Mouse (Mus musculus) neural tube, embryonic 12.5 days (tissue): Measurements from ENCODE around the gene Bysl. TPM values are rescaled to one million over a fixed set of nuclear protein-coding genes. Genes with fewer than 3 reads are reported as not detected.
"Not testable (repeated sequence)": the region's sequence is repeated elsewhere in the genome, so short reads cannot be mapped to it uniquely, and the experiment has no call there.

Experiments used
- ATAC-seq: fragments of 200-750 bp; cut with Nextera tagmentation; 2 replicates; pipeline ENCODE4 v1.8.0; 2017; ENCODE audit warnings: low read depth, mild to moderate bottlenecking, moderate TSS enrichment, moderate library complexity; ENCODE audit not compliant: low FRiP score
- H3K27ac ChIP-seq: fragments of 300-500 bp; sonication (generic); 2 replicates; pipeline ENCODE4 v1.5.1; 2016
- H3K27me3 ChIP-seq: fragments of 300-500 bp; sonication (generic); replicated peaks from 2 replicates; pipeline ENCODE4 v1.6.1; 2016; ENCODE audit warnings: mild to moderate bottlenecking
- H3K36me3 ChIP-seq: fragments of 300-500 bp; sonication (generic); 2 replicates; pipeline ENCODE4 v1.6.1; 2016; ENCODE audit warnings: mild to moderate bottlenecking
- H3K4me1 ChIP-seq: fragments of 300-500 bp; sonication (generic); 2 replicates; pipeline ENCODE4 v1.6.1; 2016
- H3K4me2 ChIP-seq: fragments of 300-500 bp; sonication (generic); replicated peaks from 2 replicates; pipeline ENCODE4 v1.6.1; 2016; ENCODE audit warnings: mild to moderate bottlenecking
- H3K4me3 ChIP-seq: fragments of 300-500 bp; sonication (generic); 2 replicates; pipeline ENCODE4 v1.5.1; 2016
- H3K9ac ChIP-seq: fragments of 300-500 bp; sonication (generic); 2 replicates; pipeline ENCODE4 v1.6.1; 2016; ENCODE audit warnings: mild to moderate bottlenecking
- H3K9me3 ChIP-seq: fragments of 300-500 bp; sonication (generic); 2 replicates; pipeline ENCODE4 v1.6.1; 2016; ENCODE audit warnings: mild to moderate bottlenecking
- WGBS: fragments of 180-500 bp; shearing (Covaris S2); methylation state at CpG from one replicate; pipeline ENCODE4 v1.1.7; 2016; 5-methylcytosine and 5-hydroxymethylcytosine counted together
- polyA plus RNA-seq: library from polyadenylated mRNA; unstranded; fragments of >200 nt; fragmentation: Nextera tagmentation; extraction: Ambion mirVana; gene quantifications from 2 replicates; pipeline ENCODE4 v1.2.1, GENCODE M21; 2016

Gene Bysl
- polyA plus RNA-seq, 1 experiment from 2014 or later: 35.9 TPM

DNA sequence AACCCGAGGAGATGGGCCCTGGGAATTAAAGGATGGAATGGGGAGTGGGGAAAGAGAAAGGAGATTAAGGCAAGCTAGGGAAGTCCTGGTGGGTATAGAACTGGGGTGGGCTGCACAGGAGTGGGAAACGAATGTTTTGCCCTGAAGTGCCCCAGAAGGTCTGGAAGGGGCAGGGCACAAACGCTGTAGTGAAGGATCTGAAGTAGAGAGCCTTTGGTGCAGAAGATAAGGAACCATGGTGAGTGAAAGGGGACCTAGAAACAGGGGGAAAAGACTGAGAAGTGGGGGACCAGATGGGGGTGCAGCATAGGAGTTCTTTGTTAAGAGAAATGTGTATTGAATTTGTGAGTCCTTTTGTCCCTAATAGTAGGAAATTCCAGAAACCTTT lies 19.4 kb upstream of the Bysl start, which contains the start of gene Usp49:
Gene Usp49, plus strand, starts transcription at position 13 of the 388 bp plus-strand sequence.
- peaks cover 32% of the 10 kb centered on the region for H3K4me1 ChIP-seq
- H3K4me2 ChIP-seq: peak within 1 kb of the TSS; percentile 88
- no peaks in the 10 kb centered on the region for H3K27me3 ChIP-seq
- WGBS: 2% methylated on average over 3 of the region's 3 CpGs
- ATAC-seq: no peak
- peak within 1 kb of the TSS; percentile 58 for H3K4me3 ChIP-seq
- peak within 1 kb of the TSS; percentile 78 for H3K9ac ChIP-seq
- peaks cover 11% of the 10 kb centered on the region for H3K36me3 ChIP-seq
- peak within 1 kb of the TSS; percentile 69 for H3K27ac ChIP-seq
- no peaks in the 10 kb centered on the region for H3K9me3 ChIP-seq

DNA sequence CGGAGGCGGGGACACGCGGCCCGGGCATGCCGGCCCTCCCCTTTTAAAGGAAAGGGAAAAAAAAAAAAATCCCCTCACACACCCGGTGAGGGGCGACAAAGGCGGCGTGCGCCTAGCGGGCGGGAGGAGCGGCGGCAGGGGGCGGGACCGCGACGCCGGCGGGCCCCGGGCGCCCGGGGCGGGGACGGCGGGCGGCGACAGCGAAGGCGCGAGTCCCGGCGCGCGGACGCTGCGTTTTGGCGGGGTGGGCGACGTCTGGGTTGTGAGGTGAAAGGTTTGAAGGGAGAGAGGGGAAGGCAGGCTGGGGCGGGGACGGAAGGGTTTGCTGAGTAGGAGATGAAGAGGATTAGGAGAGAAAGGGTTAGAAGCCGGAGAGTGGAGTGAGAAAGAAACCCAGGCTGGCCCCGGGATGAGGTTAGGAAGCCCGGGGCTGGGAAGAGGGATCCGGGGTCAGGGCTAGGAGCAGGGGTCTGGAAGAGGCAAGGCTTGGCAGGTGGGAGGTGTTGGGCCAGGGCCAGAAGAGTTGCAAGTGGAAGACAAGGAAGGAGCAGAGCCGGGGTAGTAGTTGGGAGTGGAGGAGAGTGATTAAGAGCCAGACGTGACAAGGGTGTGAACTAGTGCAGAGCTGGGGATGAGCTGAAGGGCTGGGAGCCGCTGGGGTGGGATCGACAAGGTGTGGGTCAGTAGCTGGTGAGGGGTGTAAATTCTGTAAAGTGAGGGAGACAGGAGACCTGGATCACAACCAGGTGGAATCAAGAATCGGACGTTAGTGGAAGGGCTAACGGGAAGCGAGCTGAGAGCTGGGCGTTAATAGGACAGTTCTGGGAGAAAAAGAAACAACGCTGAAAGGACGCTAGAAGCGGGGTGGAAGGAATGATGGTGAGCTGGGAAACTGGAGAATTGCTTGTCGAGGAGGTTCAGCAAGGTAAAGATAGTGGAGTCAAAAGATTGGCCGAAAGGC lies 18.7 kb upstream of the Bysl start:
- Histone ChIP-seq H3K27ac (peak overlapping the region; percentile 69), H3K4me3 (peak overlapping the region; percentile 58), H3K36me3 (peaks cover 13% of the 10 kb centered on the region), H3K4me2 (peak overlapping the region; percentile 88), H3K4me1 (peaks cover 32% of the 10 kb centered on the region), H3K27me3 (no peaks in the 10 kb centered on the region), H3K9ac (peak overlapping the region; percentile 78), H3K9me3 (no peaks in the 10 kb centered on the region)
- peak; percentile 72 for ATAC-seq
- under 1% methylated on average over 56 of the region's 61 CpGs for WGBS

DNA sequence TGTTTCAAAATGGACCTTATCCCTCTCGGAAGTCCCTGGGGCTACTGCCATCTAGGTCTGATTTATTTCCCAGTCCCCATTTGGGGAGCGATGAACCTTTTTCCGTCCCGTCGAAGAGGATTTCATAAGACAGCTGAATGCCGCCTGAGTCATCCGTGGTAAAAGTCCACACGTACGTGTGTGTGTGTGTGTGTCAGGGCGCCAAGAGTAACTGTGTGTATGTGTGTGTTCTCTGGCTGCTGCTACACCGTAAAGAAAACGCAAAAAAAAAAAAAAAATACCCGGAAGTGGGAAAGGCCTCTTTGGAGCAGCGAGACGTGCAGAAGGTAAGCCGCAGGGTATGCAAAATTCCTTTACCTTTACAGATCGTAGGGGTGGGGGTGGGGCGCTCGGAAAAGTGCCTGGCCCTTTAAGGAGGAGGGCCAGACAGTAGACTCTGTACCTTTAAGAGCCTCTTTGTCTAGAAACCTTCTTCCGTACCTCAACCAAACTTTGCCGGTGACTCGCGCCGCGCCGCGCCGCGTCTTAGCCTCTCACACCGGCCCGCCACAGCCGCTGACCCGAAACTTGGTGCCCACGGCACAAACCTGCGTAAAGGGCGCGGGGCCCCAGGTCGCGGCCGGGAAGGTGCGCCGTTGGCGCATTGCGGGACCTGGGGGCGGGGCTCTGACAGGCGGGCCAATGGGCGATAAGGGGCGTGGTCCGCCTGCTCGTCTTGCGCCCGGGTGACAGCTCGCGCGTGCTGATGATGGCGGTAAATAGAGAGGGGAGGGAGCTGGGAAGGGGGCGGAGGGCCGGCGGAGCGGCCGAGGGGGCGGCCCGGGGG lies 17.8 kb upstream of the Bysl start:
- Histone ChIP-seq H3K4me1 (peaks cover 32% of the 10 kb centered on the region), H3K4me2 (peak overlapping the region; percentile 88), H3K9me3 (no peaks in the 10 kb centered on the region), H3K9ac (peak overlapping the region; percentile 78), H3K27ac (peak overlapping the region; percentile 69), H3K27me3 (no peaks in the 10 kb centered on the region), H3K4me3 (peak overlapping the region; percentile 58), H3K36me3 (peaks cover 22% of the 10 kb centered on the region)
- WGBS: under 1% methylated on average over 56 of the region's 63 CpGs
- ATAC-seq: peak; percentile 94

DNA sequence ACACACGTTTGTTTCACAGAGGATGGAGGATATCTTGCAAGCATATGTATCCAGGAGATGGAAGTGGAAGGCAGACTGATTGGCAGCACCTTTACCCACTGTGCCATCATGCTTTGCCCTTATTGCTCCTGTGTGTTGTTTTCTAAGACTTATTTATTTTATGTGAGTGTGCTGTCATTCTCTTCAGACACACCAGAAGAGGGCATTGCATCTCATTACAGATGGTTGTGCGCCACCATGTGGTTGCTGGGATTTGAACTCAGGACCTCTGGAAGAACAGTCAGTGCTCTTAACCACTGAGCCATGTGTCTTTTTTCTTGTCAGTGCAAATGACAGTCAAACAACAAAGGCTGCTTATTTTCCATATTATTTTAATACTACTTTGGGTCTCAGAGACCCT lies 16.5 kb upstream of the Bysl start:
- Histone ChIP-seq H3K4me1 (peaks cover 27% of the 10 kb centered on the region), H3K36me3 (peaks cover 35% of the 10 kb centered on the region), H3K27ac (no peak overlapping the region), H3K9me3 (no peaks in the 10 kb centered on the region), H3K4me3 (no peak overlapping the region), H3K9ac (no peak overlapping the region), H3K27me3 (no peaks in the 10 kb centered on the region), H3K4me2 (peak overlapping the region; percentile 88)
- ATAC-seq: no peak
- WGBS: 76% methylated on average over 2 of the region's 2 CpGs

DNA sequence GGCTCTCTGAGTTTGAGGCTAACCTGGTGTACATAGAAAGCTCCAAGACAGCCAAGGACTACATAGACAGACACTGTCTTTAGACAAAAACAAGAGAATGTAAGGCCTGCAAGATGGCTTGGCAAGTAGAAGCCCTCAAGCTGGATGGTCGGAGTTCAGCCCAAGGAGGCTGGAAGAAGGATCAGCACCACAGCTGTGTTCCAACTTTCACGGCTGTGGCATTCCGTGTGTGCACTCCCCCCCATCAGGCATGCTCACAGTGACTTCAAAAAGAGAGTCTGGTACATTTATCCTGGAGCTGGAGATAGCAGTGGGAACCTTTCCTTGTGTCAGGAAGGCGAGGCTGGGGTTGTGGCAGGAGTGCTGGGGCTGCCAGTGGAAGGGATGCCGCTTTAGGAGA lies 14.7 kb upstream of the Bysl start:
- Histone ChIP-seq H3K4me3 (no peak overlapping the region), H3K4me1 (peaks cover 15% of the 10 kb centered on the region), H3K27ac (no peak overlapping the region), H3K9ac (no peak overlapping the region), H3K27me3 (no peaks in the 10 kb centered on the region), H3K36me3 (peaks cover 50% of the 10 kb centered on the region), H3K9me3 (no peaks in the 10 kb centered on the region), H3K4me2 (no peak overlapping the region)
- ATAC-seq: no peak
- WGBS: 91% methylated on average over 5 of the region's 5 CpGs

DNA sequence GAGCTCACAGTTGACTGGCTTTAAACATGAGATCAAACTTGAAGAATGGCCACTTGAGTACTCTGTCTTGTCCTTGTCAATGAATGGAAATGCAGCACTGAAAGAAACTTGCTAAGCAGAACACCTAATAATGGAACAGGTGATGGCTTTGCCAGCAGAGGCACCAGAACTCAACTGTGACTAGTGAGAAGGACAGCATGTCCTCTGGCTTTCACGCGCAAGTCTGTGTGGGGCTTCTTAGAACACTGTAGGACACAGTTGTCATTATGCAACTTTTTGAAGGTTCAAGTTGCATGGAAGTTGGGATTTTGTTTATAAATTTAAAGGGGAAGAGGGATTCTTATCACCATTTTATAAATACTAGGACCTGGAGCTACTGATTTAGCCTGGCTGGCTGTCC lies 13.8 kb upstream of the Bysl start:
- 97% methylated on average over 2 of the region's 2 CpGs for WGBS
- Histone ChIP-seq H3K4me1 (peaks cover 8% of the 10 kb centered on the region; the same call in 1 of the 2 replicates), H3K36me3 (peaks cover 52% of the 10 kb centered on the region), H3K9ac (no peak overlapping the region), H3K27ac (no peak overlapping the region), H3K27me3 (no peaks in the 10 kb centered on the region), H3K4me3 (no peak overlapping the region), H3K9me3 (no peaks in the 10 kb centered on the region), H3K4me2 (no peak overlapping the region)
- ATAC-seq: no peak

DNA sequence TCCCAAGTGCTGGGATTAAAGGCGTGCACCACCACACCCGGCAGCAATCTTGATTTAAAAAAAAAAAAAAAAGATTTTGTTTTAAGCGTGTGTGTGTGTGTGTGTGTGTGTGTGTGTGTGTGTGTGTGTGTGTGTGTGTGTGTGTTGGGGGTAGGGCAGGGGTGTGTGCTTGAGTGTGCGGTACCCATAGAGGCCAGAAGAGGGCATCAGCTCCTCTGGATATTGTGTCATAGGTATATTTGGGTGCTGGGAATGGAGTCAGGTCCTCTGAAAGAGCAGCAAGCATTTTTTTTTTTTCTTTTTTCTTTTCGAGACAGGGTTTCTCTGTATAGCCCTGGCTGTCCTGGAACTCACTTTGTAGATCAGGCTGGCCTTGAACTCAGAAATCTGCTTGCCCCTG lies 13.3 kb upstream of the Bysl start:
- H3K4me2 ChIP-seq: not testable (repeated sequence)
- peaks cover 53% of the 10 kb centered on the region for H3K36me3 ChIP-seq
- WGBS: 99% methylated on average over 4 of the region's 5 CpGs

DNA sequence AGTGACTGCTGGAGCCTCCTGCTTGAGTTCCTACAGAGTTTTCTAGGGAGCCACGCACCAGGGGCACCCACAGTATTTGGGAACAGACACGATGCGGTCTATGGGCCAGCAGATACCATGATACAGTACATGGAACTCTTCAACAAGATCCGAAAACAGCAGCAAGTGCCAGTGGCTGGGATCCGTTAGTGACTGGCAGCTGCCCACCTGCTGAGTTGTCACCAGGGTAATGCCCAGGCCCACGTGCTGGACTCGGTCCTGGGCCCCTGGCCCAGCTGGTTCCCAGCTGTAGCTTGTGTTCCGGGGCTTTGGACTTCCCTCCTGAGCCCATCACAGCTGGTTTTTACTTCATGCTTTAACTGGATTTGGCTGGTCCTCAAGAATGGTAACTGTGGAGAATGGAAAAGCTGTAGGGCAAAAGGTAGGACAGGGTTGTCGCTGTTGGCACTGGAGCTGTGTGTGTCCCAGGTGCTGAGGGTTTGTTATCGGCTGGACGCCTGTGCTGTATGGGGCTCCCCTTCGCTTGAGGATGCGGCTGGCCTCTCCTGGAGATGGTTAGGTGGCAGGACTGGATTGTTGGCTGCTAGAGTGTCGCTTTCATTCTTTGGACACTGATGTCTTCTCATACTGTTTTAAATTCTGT lies 11.7 kb upstream of the Bysl start:
- H3K4me1 ChIP-seq: 0 out of 2 replicates have a peak, but pooled peaks cover under 1% of the 10 kb centered on the region
- H3K4me3 ChIP-seq: no peak overlapping the region
- no peak overlapping the region for H3K9ac ChIP-seq
- peaks cover 63% of the 10 kb centered on the region for H3K36me3 ChIP-seq
- no peak overlapping the region for H3K4me2 ChIP-seq
- ATAC-seq: no peak
- H3K9me3 ChIP-seq: no peaks in the 10 kb centered on the region
- H3K27ac ChIP-seq: no peak overlapping the region
- H3K27me3 ChIP-seq: no peaks in the 10 kb centered on the region
- WGBS: 95% methylated on average over 14 of the region's 14 CpGs

More for the DNA sequence above, 13.3 kb upstream of the Bysl start:
- not testable (repeated sequence) for H3K27ac ChIP-seq, H3K9ac ChIP-seq, H3K27me3 ChIP-seq, ATAC-seq, H3K9me3 ChIP-seq, H3K4me3 ChIP-seq, H3K4me1 ChIP-seq

DNA sequence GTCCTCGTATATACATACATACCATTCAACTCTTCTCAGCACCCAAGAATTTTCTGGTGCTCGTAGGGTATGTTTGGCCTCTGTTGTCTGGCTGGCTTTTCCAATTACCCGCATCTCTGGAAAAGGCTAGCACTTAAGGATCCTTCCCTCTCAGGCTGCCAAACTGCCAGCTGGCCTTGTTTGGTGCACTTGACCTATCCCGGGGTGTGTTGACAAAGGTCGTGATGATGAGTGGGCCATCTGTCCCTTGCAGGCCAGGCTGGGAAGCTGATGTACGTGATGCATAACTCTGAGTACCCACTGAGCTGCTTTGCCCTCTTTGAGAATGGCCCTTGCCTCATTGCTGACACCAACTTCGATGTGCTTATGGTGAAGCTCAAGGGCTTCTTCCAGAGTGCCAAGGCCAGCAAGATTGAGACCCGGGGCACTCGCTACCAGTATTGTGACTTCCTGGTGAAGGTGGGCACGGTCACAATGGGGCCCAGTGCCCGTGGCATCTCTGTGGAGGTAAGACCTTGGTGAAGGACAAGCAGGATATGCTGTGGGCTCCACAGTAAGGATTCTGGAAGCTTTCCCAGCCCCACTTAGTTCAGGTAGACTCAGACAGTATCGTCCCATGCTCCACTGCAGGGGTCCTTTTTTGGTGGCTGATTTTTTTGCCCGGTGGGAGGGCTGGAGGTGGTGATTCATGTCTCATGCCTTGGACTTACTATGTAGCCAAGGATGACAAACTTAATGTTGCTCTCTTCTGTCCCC lies 7.4 kb upstream of the Bysl start:
- H3K4me3 ChIP-seq: no peak overlapping the region
- no peaks in the 10 kb centered on the region for H3K27me3 ChIP-seq
- WGBS: 89% methylated on average over 13 of the region's 13 CpGs
- no peak for ATAC-seq
- H3K4me2 ChIP-seq: no peak overlapping the region
- H3K27ac ChIP-seq: no peak overlapping the region
- H3K36me3 ChIP-seq: peaks cover 70% of the 10 kb centered on the region
- H3K4me1 ChIP-seq: no peaks in the 10 kb centered on the region
- no peaks in the 10 kb centered on the region for H3K9me3 ChIP-seq
- no peak overlapping the region for H3K9ac ChIP-seq

DNA sequence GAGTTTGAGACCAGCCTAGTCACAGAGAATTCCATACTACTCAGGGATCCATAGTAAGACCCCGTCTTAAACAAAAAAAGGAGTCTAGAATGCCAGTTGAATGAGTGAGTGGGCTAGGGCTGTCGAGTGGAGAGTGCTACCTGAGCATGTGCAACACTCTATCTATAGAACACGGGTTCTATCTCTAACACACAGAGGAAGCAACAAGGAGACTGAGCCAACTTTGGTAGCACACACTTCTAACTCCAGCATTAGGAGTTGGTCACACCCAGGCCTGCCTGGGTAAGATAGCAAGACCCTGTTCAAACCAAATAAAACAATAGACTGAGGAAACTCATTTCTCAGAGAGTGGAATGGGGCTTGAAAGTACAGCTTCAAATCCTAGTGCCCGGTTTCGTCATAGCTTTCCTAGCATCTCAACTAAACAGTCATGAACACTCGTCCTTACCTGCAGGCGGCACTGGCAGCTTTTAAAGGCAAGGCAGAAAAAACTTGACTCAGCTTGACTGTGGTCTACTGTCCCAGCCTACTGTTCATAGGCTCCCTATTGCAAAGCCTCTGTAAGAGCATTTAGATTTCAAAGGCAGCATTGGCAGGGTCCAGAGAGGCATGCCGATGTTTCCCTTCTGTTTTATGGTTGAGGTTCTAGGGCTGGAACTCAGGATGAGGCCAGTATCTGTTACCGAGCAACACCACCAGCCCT lies 6.5 kb upstream of the Bysl start:
- no peak for ATAC-seq
- Histone ChIP-seq H3K4me1 (peaks cover 4% of the 10 kb centered on the region), H3K36me3 (peaks cover 64% of the 10 kb centered on the region), H3K9me3 (no peaks in the 10 kb centered on the region), H3K27ac (no peak overlapping the region), H3K4me2 (no peak overlapping the region), H3K4me3 (no peak overlapping the region), H3K9ac (no peak overlapping the region), H3K27me3 (no peaks in the 10 kb centered on the region)
- WGBS: 93% methylated on average over 9 of the region's 9 CpGs

DNA sequence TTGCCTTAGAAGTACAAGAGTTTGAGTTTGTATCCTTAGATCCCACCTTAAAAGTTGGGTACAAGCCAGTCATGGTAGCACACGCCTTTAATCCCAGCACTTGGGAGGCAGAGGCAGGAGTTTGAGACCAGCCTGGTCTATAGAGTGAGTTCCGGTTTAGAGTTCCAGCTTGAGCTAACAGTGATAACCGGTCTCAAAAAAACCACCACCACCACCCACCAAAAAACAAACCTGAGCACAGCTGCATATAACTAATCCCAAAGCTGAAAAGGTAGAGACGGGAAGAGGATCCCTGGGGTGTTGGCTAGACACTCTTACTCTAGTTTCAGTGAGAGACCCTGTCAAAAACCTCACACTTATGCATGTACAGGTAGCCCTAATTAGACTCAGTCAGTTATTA lies 5.4 kb upstream of the Bysl start:
- ATAC-seq: no peak
- Histone ChIP-seq H3K27ac (no peak overlapping the region), H3K4me2 (no peak overlapping the region), H3K4me3 (no peak overlapping the region), H3K4me1 (peaks cover 13% of the 10 kb centered on the region), H3K9me3 (no peaks in the 10 kb centered on the region), H3K27me3 (no peaks in the 10 kb centered on the region), H3K36me3 (peaks cover 53% of the 10 kb centered on the region), H3K9ac (no peak overlapping the region)
- 91% methylated on average over 4 of the region's 4 CpGs for WGBS
